Mouse (Mus musculus) CH12.LX (cell line): ENCODE results near the gene Prox1. TPM values are rescaled to one million over a fixed set of nuclear protein-coding genes. Genes with fewer than 3 reads are reported as not detected.

ENCODE experiments used
- DNase-seq: peaks from one replicate; pipeline ENCODE4 v3.0.0-alpha.2; 2013; ENCODE audit errors: extremely low read depth
- H3K27ac ChIP-seq: 2 replicates; pipeline ENCODE4 v1.5.1; 2012; ENCODE audit warnings: low read depth, mild to moderate bottlenecking, control low read depth, moderate library complexity; ENCODE audit not compliant: insufficient read depth
- H3K27me3 ChIP-seq: replicated peaks from 2 replicates; pipeline ENCODE3; 2012; ENCODE audit warnings: inconsistent platforms
- H3K36me3 ChIP-seq, 2 experiments: replicated peaks in 1 of 2; 2 replicates each; pipeline versions ENCODE3 to v1.6.1; 2012; ENCODE audit warnings: inconsistent platforms in 1 of 2, low read length in 1 of 2, mild to moderate bottlenecking in 1 of 2, mixed read lengths in 1 of 2, moderate library complexity in 1 of 2; ENCODE audit not compliant: control insufficient read depth in 1 of 2, insufficient read depth in 1 of 2
- H3K4me1 ChIP-seq, 2 experiments: 2 replicates each; pipeline ENCODE4 v1.6.1; 2012; ENCODE audit warnings: inconsistent platforms in 1 of 2, moderate library complexity in 1 of 2; ENCODE audit not compliant: insufficient read depth in 2 of 2, control insufficient read depth in 1 of 2
- H3K4me2 ChIP-seq: 2 replicates; pipeline ENCODE4 v1.6.1; 2012; ENCODE audit warnings: low read depth, mild to moderate bottlenecking, control low read depth; ENCODE audit not compliant: poor library complexity, insufficient read depth, severe bottlenecking
- H3K4me3 ChIP-seq, 3 experiments: fragments of 150-350 bp in 1 of 3; sonication (generic) in 1 of 3; replicated peaks in 1 of 3; 2 replicates each; pipeline versions ENCODE3 to v1.5.1; 2011 to 2012; ENCODE audit warnings: low read depth in 2 of 3, low read length in 2 of 3, mild to moderate bottlenecking in 2 of 3, moderate library complexity in 2 of 3, control low read depth in 1 of 3, improper control_type of control experiment in 1 of 3, inconsistent platforms in 1 of 3, mixed read lengths in 1 of 3; ENCODE audit not compliant: poor library complexity in 1 of 3
- H3K79me2 ChIP-seq: replicated peaks from 2 replicates; pipeline ENCODE4 v1.6.1; 2012; ENCODE audit warnings: mild to moderate bottlenecking, moderate library complexity; ENCODE audit not compliant: control insufficient read depth, poor library complexity, insufficient read depth, severe bottlenecking; ENCODE audit errors: extremely low read depth
- H3K9ac ChIP-seq: 2 replicates; pipeline ENCODE4 v1.6.1; 2012; ENCODE audit warnings: low read depth, mild to moderate bottlenecking, control low read depth, moderate library complexity; ENCODE audit not compliant: insufficient read depth
- H3K9me3 ChIP-seq: replicated peaks from 2 replicates; pipeline ENCODE3; 2012; ENCODE audit warnings: low read length, inconsistent platforms, mixed read lengths
- BHLHE40 ChIP-seq: IDR thresholded peaks from 2 replicates; pipeline ENCODE4 v1.6.1; 2011; ENCODE audit warnings: mild to moderate bottlenecking, low read depth, low read length, improper control_type of control experiment
- CHD1 ChIP-seq: IDR thresholded peaks from 2 replicates; pipeline ENCODE4 v1.6.1; 2012; ENCODE audit warnings: low read depth, low read length, improper control_type of control experiment, inconsistent platforms
- CHD2 ChIP-seq: IDR thresholded peaks from 2 replicates; pipeline ENCODE4 v1.6.1; 2011; ENCODE audit warnings: low read length, improper control_type of control experiment
- E2F4 ChIP-seq: IDR thresholded peaks from 2 replicates; pipeline ENCODE4 v1.6.1; 2011; ENCODE audit warnings: low read depth, low read length, improper control_type of control experiment; ENCODE audit not compliant: insufficient replicate concordance
- ELF1 ChIP-seq: IDR thresholded peaks from 2 replicates; pipeline ENCODE4 v1.6.1; 2014; ENCODE audit warnings: low read depth, mild to moderate bottlenecking, inconsistent platforms, low read length, improper control_type of control experiment
- EP300 ChIP-seq: IDR thresholded peaks from 2 replicates; pipeline ENCODE4 v1.6.1; 2011; ENCODE audit warnings: low read length, improper control_type of control experiment
- GABPA ChIP-seq: IDR thresholded peaks from 2 replicates; pipeline ENCODE4 v1.6.1; 2012; ENCODE audit warnings: low read depth, low read length, improper control_type of control experiment, inconsistent platforms; ENCODE audit not compliant: insufficient replicate concordance
- JUND ChIP-seq: conservative IDR thresholded peaks from 2 replicates; pipeline ENCODE4 v1.6.1; 2011; ENCODE audit warnings: low read depth, low read length, improper control_type of control experiment
- KAT2A ChIP-seq: IDR thresholded peaks from 2 replicates; pipeline ENCODE4 v1.6.1; 2012; ENCODE audit warnings: low read length, improper control_type of control experiment, inconsistent platforms; ENCODE audit not compliant: insufficient replicate concordance
- MAFK ChIP-seq: IDR thresholded peaks from 2 replicates; pipeline ENCODE4 v1.6.1; 2011; ENCODE audit warnings: low read length, improper control_type of control experiment; ENCODE audit not compliant: insufficient replicate concordance
- MAX ChIP-seq: IDR thresholded peaks from 2 replicates; pipeline ENCODE4 v1.6.1; 2011; ENCODE audit warnings: low read length, improper control_type of control experiment
- MAZ ChIP-seq: IDR thresholded peaks from 2 replicates; pipeline ENCODE4 v1.6.1; 2012; ENCODE audit warnings: low read depth, mild to moderate bottlenecking, inconsistent platforms, low read length, improper control_type of control experiment, moderate library complexity
- MEF2A ChIP-seq: IDR thresholded peaks from 2 replicates; pipeline ENCODE4 v1.6.1; 2014; ENCODE audit warnings: low read depth, mild to moderate bottlenecking, inconsistent platforms, low read length, improper control_type of control experiment, borderline replicate concordance
- MXI1 ChIP-seq: IDR thresholded peaks from 2 replicates; pipeline ENCODE4 v1.6.1; 2011; ENCODE audit warnings: mild to moderate bottlenecking, low read depth, low read length, improper control_type of control experiment
- NELFE ChIP-seq: IDR thresholded peaks from 2 replicates; pipeline ENCODE4 v1.6.1; 2011; ENCODE audit warnings: low read depth, low read length, improper control_type of control experiment
- NRF1 ChIP-seq: IDR thresholded peaks from 2 replicates; pipeline ENCODE4 v1.6.1; 2014; ENCODE audit warnings: low read depth, mild to moderate bottlenecking, inconsistent platforms, low read length, improper control_type of control experiment, moderate library complexity
- POLR2A ChIP-seq: IDR thresholded peaks from 2 replicates; pipeline ENCODE4 v1.6.1; 2011; ENCODE audit warnings: low read depth, mild to moderate bottlenecking, improper control_type of control experiment, low read length
- POLR2AphosphoS2 ChIP-seq: IDR thresholded peaks from 2 replicates; pipeline ENCODE4 v1.6.1; 2011; ENCODE audit warnings: low read depth, low read length, improper control_type of control experiment
- SIN3A ChIP-seq: IDR thresholded peaks from 2 replicates; pipeline ENCODE4 v1.6.1; 2012; ENCODE audit warnings: low read length, improper control_type of control experiment, inconsistent platforms
- SMC3 ChIP-seq: IDR thresholded peaks from 2 replicates; pipeline ENCODE4 v1.6.1; 2011; ENCODE audit warnings: low read depth, low read length, improper control_type of control experiment
- UBTF ChIP-seq: IDR thresholded peaks from 2 replicates; pipeline ENCODE4 v1.6.1; 2012; ENCODE audit warnings: low read depth, mild to moderate bottlenecking, inconsistent platforms, low read length, improper control_type of control experiment, moderate library complexity
- ZC3H11A ChIP-seq: IDR thresholded peaks from 2 replicates; pipeline ENCODE4 v1.6.1; 2012; ENCODE audit warnings: low read depth, mild to moderate bottlenecking, inconsistent platforms, low read length, improper control_type of control experiment
- ZMIZ1 ChIP-seq: IDR thresholded peaks from 2 replicates; pipeline ENCODE4 v1.6.1; 2012; ENCODE audit warnings: low read depth, mild to moderate bottlenecking, inconsistent platforms, low read length, improper control_type of control experiment
- ZNF384 ChIP-seq: IDR thresholded peaks from 2 replicates; pipeline ENCODE4 v1.6.1; 2012; ENCODE audit warnings: low read depth, low read length, improper control_type of control experiment, inconsistent platforms
- dilution Hi-C: fragments of 300-500 bp; cut with MboI; formaldehyde crosslinking; loops from 2 replicates; pipeline ENCODE4 v1.14.3; 2020; ENCODE audit warnings: low sequenced_read_pairs; ENCODE audit not compliant: extremely low pct_unique_long_range_greater_than_20kb, extremely low pct_ligation_motif_present
- in situ Hi-C: fragments of 300-500 bp; cut with MboI; formaldehyde crosslinking; loops from 3 replicates; pipeline ENCODE4 v1.14.3; 2019; ENCODE audit warnings: low sequenced_read_pairs, low pct_ligation_motif_present, low pct_unique_long_range_greater_than_20kb, mixed read lengths
- polyA plus RNA-seq: library from polyadenylated mRNA; unstranded; fragments of >175 nt; gene quantifications from 2 replicates; pipeline ENCODE4 v1.2.1, GENCODE M21; 2012; ENCODE audit warnings: low read depth; ENCODE audit not compliant: insufficient read length
- total RNA-seq, 2 experiments: library from RNA; depleted of rRNA; stranded (reverse); fragments of 300-350 nt in 1 of 2; fragments of >200 nt in 1 of 2; gene quantifications; 2 replicates each; pipeline ENCODE4 v1.2.3; 2012 to 2014

Gene Prox1
- total and polyA plus RNA-seq, 3 experiments: 0.04 to 0.27 TPM; not detected in 1

DNA sequence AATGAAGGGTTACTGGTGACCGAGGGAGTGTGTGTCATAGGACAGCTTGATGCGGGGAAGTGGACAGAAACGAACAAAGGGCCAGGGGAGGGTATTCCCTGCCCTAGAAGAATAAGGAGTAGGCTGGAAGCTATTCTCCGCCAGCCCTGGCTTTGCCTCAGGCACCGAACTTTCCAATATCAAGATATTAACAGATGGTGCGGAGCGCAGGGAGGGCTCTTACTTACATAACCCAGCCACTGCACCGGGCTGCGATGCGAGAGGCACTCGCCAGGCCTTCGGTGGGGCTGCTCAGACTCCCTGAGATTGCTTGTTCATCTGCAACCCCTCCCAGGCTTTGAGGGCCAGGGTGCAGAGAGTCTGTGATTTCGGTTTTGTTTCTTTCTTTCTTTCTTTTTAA, 3.7 kb upstream of the Prox1 start:
- H3K9ac ChIP-seq: no peak overlapping the region
- no peaks in the 10 kb centered on the region for H3K79me2 ChIP-seq
- peaks cover 32% of the 10 kb centered on the region for H3K27me3 ChIP-seq
- no peak overlapping the region for H3K4me2 ChIP-seq
- peaks cover 0 to 8% of the 10 kb centered on the region in 2 experiments; a peak in 2 of 4 replicates for H3K4me1 ChIP-seq
- TF ChIP-seq ZC3H11A (no peak), ZMIZ1 (no peak), SMC3 (no peak), BHLHE40 (no peak), CHD1 (no peak), KAT2A (no peak), ELF1 (no peak), NRF1 (no peak), UBTF (no peak), POLR2AphosphoS2 (no peak), ZNF384 (no peak), GABPA (no peak), MEF2A (no peak), MAFK (no peak), E2F4 (no peak)
- H3K36me3 ChIP-seq: no peaks in the 10 kb centered on the region
- no peak overlapping the region for H3K27ac ChIP-seq
- no peak overlapping the region for H3K4me3 ChIP-seq
- H3K9me3 ChIP-seq: peaks cover 16% of the 10 kb centered on the region
- in situ Hi-C loops (no loop called here), dilution Hi-C loops (no loop called here)
- no peak for DNase-seq

DNA sequence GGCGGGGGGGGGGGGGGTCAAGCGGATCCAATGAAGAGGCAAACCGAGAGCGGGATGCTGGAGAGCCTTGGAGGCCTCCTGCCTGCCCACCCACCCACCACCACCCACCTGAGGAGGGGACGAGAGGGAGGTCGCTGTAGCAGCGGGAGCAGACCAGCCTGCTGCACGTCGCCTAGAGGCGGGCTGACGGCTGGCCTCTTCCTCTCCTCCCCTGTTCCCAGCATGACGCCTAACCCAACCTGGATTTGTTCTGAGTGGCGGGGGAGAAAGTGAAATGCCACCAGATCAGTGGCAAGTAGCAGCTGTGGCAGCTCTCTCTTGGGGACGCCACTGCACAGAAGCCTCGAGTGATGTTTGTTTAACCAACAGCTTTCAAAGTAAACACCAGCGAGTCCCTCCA, 3.1 kb upstream of the Prox1 start:
- no peak for DNase-seq
- Histone ChIP-seq H3K9me3 (peaks cover 16% of the 10 kb centered on the region), H3K27me3 (peaks cover 38% of the 10 kb centered on the region), H3K4me2 (no peak overlapping the region), H3K4me1 (peaks cover 0 to 14% of the 10 kb centered on the region in 2 experiments; a peak in 2 of 4 replicates), H3K36me3 (no peaks in the 10 kb centered on the region), H3K79me2 (no peaks in the 10 kb centered on the region), H3K9ac (no peak overlapping the region), H3K4me3 (no peak overlapping the region), H3K27ac (no peak overlapping the region)
- TF ChIP-seq CHD1 (no peak), POLR2AphosphoS2 (no peak), KAT2A (no peak), NELFE (no peak), UBTF (no peak), SMC3 (no peak), MAFK (no peak), MAX (no peak), EP300 (no peak), MEF2A (no peak), NRF1 (no peak), MAZ (no peak), GABPA (no peak), SIN3A (no peak), CHD2 (no peak), JUND (no peak), MXI1 (no peak), ELF1 (no peak), POLR2A (no peak)
- dilution Hi-C loops (no loop called here), in situ Hi-C loops (no loop called here)
